Mouse (Mus musculus) retina, postnatal 7 days (tissue): Measurements from ENCODE around the gene Inpp5a.

Source experiments
- DNase-seq: peaks from one replicate; pipeline ENCODE4 v3.0.0-alpha.2; 2012; ENCODE audit warnings: low read depth, low spot score

The Inpp5a gene

GRCm38 (mm10) chr7:139439922-139440895 is 51.3 kb downstream of the Inpp5a start:
- no peak for DNase-seq

GRCm38 (mm10) chr7:139441022-139441421 is 52.1 kb downstream of the Inpp5a start:
- DNase-seq = no peak

GRCm38 (mm10) chr7:139441761-139442211 is 52.9 kb downstream of the Inpp5a start:
- no peak for DNase-seq

GRCm38 (mm10) chr7:139445621-139446020 is 56.7 kb downstream of the Inpp5a start:
- no peak for DNase-seq

- no peak for DNase-seq
These were observed 58.5 kb downstream of the Inpp5a start for GRCm38 (mm10) chr7:139447381-139447780.

GRCm38 (mm10) chr7:139450186-139450998 is 61.5 kb downstream of the Inpp5a start:
- no peak for DNase-seq

- DNase-seq = no peak
These were observed 62.8 kb downstream of the Inpp5a start for GRCm38 (mm10) chr7:139451711-139452110.

- DNase-seq = no peak
These were observed 63.3 kb downstream of the Inpp5a start for GRCm38 (mm10) chr7:139452199-139452598.

GRCm38 (mm10) chr7:139453198-139453597 is 64.3 kb downstream of the Inpp5a start:
- no peak for DNase-seq

- DNase-seq = no peak
These were observed 65.4 kb downstream of the Inpp5a start for GRCm38 (mm10) chr7:139454285-139454684.

GRCm38 (mm10) chr7:139456759-139457158 is 67.8 kb downstream of the Inpp5a start:
- DNase-seq = no peak

GRCm38 (mm10) chr7:139461344-139461743 is 72.4 kb downstream of the Inpp5a start:
- no peak for DNase-seq

- DNase-seq = no peak
These were observed 73.2 kb downstream of the Inpp5a start for GRCm38 (mm10) chr7:139462142-139462541.

GRCm38 (mm10) chr7:139465538-139465937 is 76.6 kb downstream of the Inpp5a start:
- DNase-seq = no peak

GRCm38 (mm10) chr7:139466484-139467176 is 77.7 kb downstream of the Inpp5a start:
- DNase-seq = no peak

GRCm38 (mm10) chr7:139467177-139467895 is 78.4 kb downstream of the Inpp5a start:
- DNase-seq = no peak

GRCm38 (mm10) chr7:139467896-139468279 is 79.0 kb downstream of the Inpp5a start:
- DNase-seq = no peak

GRCm38 (mm10) chr7:139468440-139468839 is 79.5 kb downstream of the Inpp5a start:
- no peak for DNase-seq

- no peak for DNase-seq
These were observed 80.5 kb downstream of the Inpp5a start for GRCm38 (mm10) chr7:139469457-139469856.

GRCm38 (mm10) chr7:139470481-139470880 is 81.6 kb downstream of the Inpp5a start:
- DNase-seq = no peak

- DNase-seq = no peak
These were observed 83.1 kb downstream of the Inpp5a start for GRCm38 (mm10) chr7:139472052-139472451.
